Mouse (Mus musculus) hindlimb bud, embryonic 11.5 days (tissue): Measurements from ENCODE around the gene Ccnd3.
"Not testable (repeated sequence)": the region's sequence is repeated elsewhere in the genome, so short reads cannot be mapped to it uniquely, and the experiment has no call there.

Source experiments
- DNase-seq: peaks from one replicate; pipeline ENCODE4 v3.0.0-alpha.2; 2012; ENCODE audit warnings: low read depth, low spot score; ENCODE audit errors: extremely low spot score

The Ccnd3 gene

GRCm38 (mm10) chr17:47479887-47480286 lies 25.0 kb upstream of the Ccnd3 start:
- DNase-seq: no peak

GRCm38 (mm10) chr17:47482401-47482800 lies 22.4 kb upstream of the Ccnd3 start:
- no peak for DNase-seq

- no peak for DNase-seq
Observed at GRCm38 (mm10) chr17:47484241-47484921, 20.5 kb upstream of the Ccnd3 start.

- DNase-seq: no peak
Observed at GRCm38 (mm10) chr17:47484993-47485392, 19.9 kb upstream of the Ccnd3 start.

- DNase-seq: no peak
Observed at GRCm38 (mm10) chr17:47485791-47486190, 19.1 kb upstream of the Ccnd3 start.

GRCm38 (mm10) chr17:47490791-47491190 lies 14.1 kb upstream of the Ccnd3 start:
- no peak for DNase-seq

GRCm38 (mm10) chr17:47492731-47493130 lies 12.1 kb upstream of the Ccnd3 start:
- no peak for DNase-seq

- no peak for DNase-seq
Observed at GRCm38 (mm10) chr17:47493653-47494052, 11.2 kb upstream of the Ccnd3 start.

GRCm38 (mm10) chr17:47494132-47494531 lies 10.7 kb upstream of the Ccnd3 start:
- no peak for DNase-seq

GRCm38 (mm10) chr17:47501531-47501930 lies 3.3 kb upstream of the Ccnd3 start:
- DNase-seq: no peak

GRCm38 (mm10) chr17:47501946-47502706 lies 2.7 kb upstream of the Ccnd3 start, which contains the start of gene Taf8:
Gene Taf8 (minus strand): TSS chr17:47502292.
- DNase-seq: peak; percentile 77

GRCm38 (mm10) chr17:47502707-47503045 lies 2.2 kb upstream of the Ccnd3 start:
- DNase-seq: not testable (repeated sequence)

- DNase-seq: no peak
Observed at GRCm38 (mm10) chr17:47503689-47504088, 1.2 kb upstream of the Ccnd3 start.

- DNase-seq: no peak
Observed at GRCm38 (mm10) chr17:47504228-47504627, 623 bp upstream of the Ccnd3 start.

- no peak for DNase-seq
Observed at GRCm38 (mm10) chr17:47505566-47505965, 715 bp downstream of the Ccnd3 start.

- no peak for DNase-seq
Observed at GRCm38 (mm10) chr17:47506042-47506441, 1.2 kb downstream of the Ccnd3 start.

- DNase-seq: no peak
Observed at GRCm38 (mm10) chr17:47506697-47507096, 1.8 kb downstream of the Ccnd3 start.

- no peak for DNase-seq
Observed at GRCm38 (mm10) chr17:47507523-47507922, 2.7 kb downstream of the Ccnd3 start.

- DNase-seq: no peak
Observed at GRCm38 (mm10) chr17:47508012-47508608, 3.3 kb downstream of the Ccnd3 start.

- no peak for DNase-seq
Observed at GRCm38 (mm10) chr17:47509031-47509705, 4.3 kb downstream of the Ccnd3 start.
